Mouse (Mus musculus) embryonic facial prominence, embryonic 14.5 days (tissue): ENCODE results near the gene Creld1. TPM values are rescaled to one million over a fixed set of nuclear protein-coding genes. Genes with fewer than 3 reads are reported as not detected.

Experiments
- ATAC-seq: fragments of 200-750 bp; cut with Nextera tagmentation; 2 replicates; pipeline ENCODE4 v1.8.0; 2017; ENCODE audit warnings: low read depth, moderate number of reproducible peaks, moderate TSS enrichment
- DNase-seq: peaks from one replicate; pipeline ENCODE4 v3.0.0-alpha.2; 2015; ENCODE audit warnings: low spot score
- H3K27ac ChIP-seq: fragments of 300-500 bp; sonication (generic); replicated peaks from 2 replicates; pipeline ENCODE4 v1.5.1; 2014; ENCODE audit warnings: low read depth, mild to moderate bottlenecking, low read length, moderate library complexity
- H3K27me3 ChIP-seq: fragments of 300-500 bp; sonication (generic); replicated peaks from 2 replicates; pipeline ENCODE4 v1.6.1; 2014; ENCODE audit warnings: low read length; ENCODE audit not compliant: control insufficient read depth, insufficient read depth
- H3K36me3 ChIP-seq: fragments of 300-500 bp; sonication (generic); 2 replicates; pipeline ENCODE4 v1.6.1; 2014; ENCODE audit warnings: low read length, mixed read lengths; ENCODE audit not compliant: control insufficient read depth, insufficient read depth
- H3K4me1 ChIP-seq: fragments of 300-500 bp; sonication (generic); 2 replicates; pipeline ENCODE4 v1.6.1; 2014; ENCODE audit warnings: antibody characterized with exemption, low read length; ENCODE audit not compliant: control insufficient read depth, insufficient read depth
- H3K4me2 ChIP-seq: fragments of 300-500 bp; sonication (generic); 2 replicates; pipeline ENCODE4 v1.6.1; 2014; ENCODE audit warnings: low read depth, mild to moderate bottlenecking, low read length, moderate library complexity, mixed read lengths
- H3K4me3 ChIP-seq: fragments of 300-500 bp; sonication (generic); 2 replicates; pipeline ENCODE4 v1.5.1; 2014; ENCODE audit warnings: low read depth, mild to moderate bottlenecking, low read length
- H3K9ac ChIP-seq: fragments of 300-500 bp; sonication (generic); 2 replicates; pipeline ENCODE4 v1.6.1; 2014; ENCODE audit warnings: low read depth, mild to moderate bottlenecking, low read length, moderate library complexity, mixed read lengths
- H3K9me3 ChIP-seq: fragments of 300-500 bp; sonication (generic); 2 replicates; pipeline ENCODE4 v1.6.1; 2016; ENCODE audit warnings: low read length; ENCODE audit not compliant: control insufficient read depth
- WGBS: fragments of 180-500 bp; shearing (Covaris S2); extraction: QIAGEN DNeasy Blood & Tissue Kit; methylation state at CpG from one replicate; pipeline ENCODE4 v1.1.7; 2014; 5-methylcytosine and 5-hydroxymethylcytosine counted together
- microRNA-seq: library from miRNA; unstranded; fragments of <30 nt; microRNA quantifications from one replicate; pipeline ENCODE4, GENCODE M21; 2016; ENCODE audit warnings: borderline number of aligned reads
- polyA plus RNA-seq: library from polyadenylated mRNA; unstranded; fragments of >200 nt; fragmentation: Nextera tagmentation; extraction: Ambion mirVana; gene quantifications from 2 replicates; pipeline ENCODE4 v1.2.1, GENCODE M21; 2014

Gene Creld1
- polyA plus RNA-seq, 1 experiment from 2014 or later: 24.8 TPM

DNA sequence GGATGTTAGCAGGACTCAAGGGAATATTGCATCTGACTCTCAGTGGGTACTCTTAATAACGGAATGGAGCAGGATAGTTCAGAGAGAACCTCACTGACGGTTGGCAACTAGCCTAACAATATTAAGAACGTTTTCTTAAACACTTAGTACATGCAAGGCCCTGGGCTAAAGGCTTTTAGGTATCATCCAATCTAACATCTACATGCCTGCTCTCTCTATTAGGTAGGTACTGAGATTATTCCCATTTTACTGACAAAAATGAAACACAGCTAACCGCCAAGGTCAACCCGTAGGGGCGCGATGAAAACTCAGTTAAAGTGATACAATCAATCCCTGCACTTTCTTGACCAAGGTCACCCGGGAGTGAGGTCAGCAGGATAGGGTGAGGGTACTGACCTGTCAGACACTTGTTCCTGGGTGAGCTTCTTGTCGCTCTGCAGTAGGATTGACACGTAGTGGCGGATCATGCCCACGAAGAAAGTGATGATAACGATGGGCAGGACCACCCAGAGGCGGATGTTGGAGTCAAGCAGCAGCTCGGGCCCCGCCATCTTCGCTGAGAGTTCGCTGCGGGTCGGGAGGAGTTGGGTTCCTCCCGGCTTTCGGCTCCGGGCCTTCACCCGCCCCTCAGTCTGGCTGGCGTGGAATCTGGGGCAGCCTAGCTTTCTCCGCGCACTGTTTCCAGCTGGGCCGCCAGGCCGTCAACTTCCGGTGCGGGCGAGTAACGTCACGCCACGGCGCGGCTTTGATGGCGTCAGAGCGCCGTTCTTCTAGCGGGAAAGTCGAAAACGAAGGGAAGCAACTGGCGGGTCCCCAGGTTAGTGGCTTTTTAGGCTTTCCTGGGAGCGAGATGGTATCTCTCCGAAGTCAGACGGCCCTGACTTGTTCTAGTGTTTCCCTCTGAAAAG, 48.1 kb downstream of the Creld1 start, which contains the start of the genes Emc3 and Fancd2:
Gene Emc3, minus strand, starts transcription at position 721 of the 908 bp plus-strand sequence.
Gene Fancd2, plus strand, starts transcription at position 751 of the 908 bp plus-strand sequence.
- H3K36me3 ChIP-seq: peaks cover 3% of the 10 kb centered on the region; the same call in 1 of the 2 replicates
- no peaks in the 10 kb centered on the region for H3K9me3 ChIP-seq
- H3K27ac ChIP-seq: peak within 1 kb of the TSS; percentile 79
- peaks cover 10% of the 10 kb centered on the region; the same call in 1 of the 2 replicates for H3K4me1 ChIP-seq
- peak; percentile 90 for DNase-seq
- 1% methylated on average over 35 of the region's 47 CpGs for WGBS
- H3K4me3 ChIP-seq: peak within 1 kb of the TSS; percentile 86
- H3K4me2 ChIP-seq: peak within 1 kb of the TSS; percentile 80
- peak within 1 kb of the TSS; percentile 86 for H3K9ac ChIP-seq
- ATAC-seq: peak; percentile 92
- H3K27me3 ChIP-seq: no peaks in the 10 kb centered on the region

DNA sequence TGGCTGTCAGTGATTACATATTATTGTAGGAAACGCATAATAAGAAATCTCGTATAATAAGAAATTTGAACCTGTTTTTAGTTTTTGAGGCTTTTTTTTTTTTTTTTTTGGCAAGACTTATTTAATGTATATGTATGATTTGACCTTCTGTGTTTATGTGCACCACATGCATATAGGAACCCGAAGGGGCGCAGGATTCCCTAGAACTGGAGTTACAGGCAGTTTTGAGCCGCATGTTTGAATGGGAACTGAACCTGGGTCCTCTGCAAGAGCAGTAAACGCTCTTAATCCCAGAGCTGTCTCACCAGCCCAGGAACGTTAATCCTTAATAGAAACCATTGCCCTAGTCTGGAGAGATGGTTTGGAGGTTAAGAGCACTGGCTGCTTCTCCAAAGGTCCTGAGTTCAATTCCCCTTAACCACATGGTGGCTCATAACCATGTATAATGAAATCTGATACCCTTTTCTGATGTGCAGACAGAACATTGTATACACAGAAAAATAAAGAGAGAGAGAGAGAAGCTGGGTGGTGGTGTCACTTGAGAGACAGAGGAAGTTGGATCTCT, 48.8 kb downstream of the Creld1 start:
- Histone ChIP-seq H3K27ac (no peak overlapping the region), H3K4me1 (peaks cover 10% of the 10 kb centered on the region; the same call in 1 of the 2 replicates), H3K9ac (peak overlapping the region; percentile 86), H3K4me3 (peak overlapping the region; percentile 86), H3K4me2 (peak overlapping the region; percentile 80), H3K9me3 (no peaks in the 10 kb centered on the region), H3K27me3 (no peaks in the 10 kb centered on the region), H3K36me3 (0 out of 2 replicates have a peak, but pooled peaks cover 7% of the 10 kb centered on the region)
- DNase-seq (no peak), ATAC-seq (no peak)
- 7% methylated on average over 7 of the region's 7 CpGs for WGBS

DNA sequence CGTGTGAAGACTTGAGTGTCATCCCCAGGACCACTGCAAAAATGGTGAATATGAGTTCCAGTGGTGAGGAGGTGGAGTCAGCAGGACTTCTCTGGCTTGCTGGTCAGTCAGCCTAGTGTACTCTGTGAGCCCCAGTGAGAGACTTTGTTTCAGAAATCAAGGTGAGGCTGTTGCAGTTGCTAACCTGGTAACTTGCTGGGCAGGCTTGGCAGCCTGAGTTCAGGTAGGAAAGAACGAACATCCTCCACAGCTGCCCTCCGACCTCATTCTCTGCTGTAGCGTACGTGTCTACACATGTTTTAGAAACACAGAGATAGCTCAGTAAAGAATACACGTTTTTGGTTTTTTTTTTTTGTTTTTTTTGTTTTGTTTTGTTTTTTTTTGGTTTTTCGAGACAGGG, 51.8 kb downstream of the Creld1 start:
- Histone ChIP-seq H3K27ac (no peak overlapping the region), H3K4me2 (no peak overlapping the region), H3K36me3 (peaks cover 7% of the 10 kb centered on the region; the same call in 1 of the 2 replicates), H3K9me3 (no peaks in the 10 kb centered on the region), H3K4me3 (no peak overlapping the region), H3K4me1 (peaks cover 8% of the 10 kb centered on the region; the same call in 1 of the 2 replicates), H3K27me3 (no peaks in the 10 kb centered on the region), H3K9ac (no peak overlapping the region)
- DNase-seq (no peak), ATAC-seq (no peak)
- WGBS: 86% methylated on average over 7 of the region's 7 CpGs

DNA sequence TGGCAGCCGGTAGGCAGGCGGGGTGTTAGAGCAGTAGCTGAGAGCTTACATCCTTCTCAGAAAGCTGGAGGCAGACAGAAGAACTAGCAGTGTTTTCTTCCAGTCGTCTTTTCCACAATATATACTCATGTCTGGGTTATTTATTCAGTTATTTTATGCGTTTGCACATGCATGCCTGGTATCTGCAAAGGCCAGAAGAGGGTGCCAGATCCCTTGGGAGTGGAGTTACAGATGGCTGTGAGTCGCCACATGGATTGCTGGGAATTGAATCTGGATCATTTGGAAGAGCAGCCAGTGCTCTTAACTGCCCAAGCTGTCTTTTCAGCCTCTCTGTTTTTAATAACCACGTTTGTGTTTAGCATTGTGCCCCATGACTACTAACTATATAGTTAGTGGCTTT, 58.5 kb downstream of the Creld1 start:
- H3K9ac ChIP-seq: no peak overlapping the region

More for the DNA sequence above, 58.5 kb downstream of the Creld1 start:
- ATAC-seq (no peak), DNase-seq (no peak)
- Histone ChIP-seq H3K4me3 (no peak overlapping the region), H3K36me3 (peaks cover 3% of the 10 kb centered on the region; the same call in 1 of the 2 replicates), H3K4me1 (no peaks in the 10 kb centered on the region), H3K27ac (no peak overlapping the region), H3K4me2 (no peak overlapping the region), H3K9me3 (no peaks in the 10 kb centered on the region), H3K27me3 (no peaks in the 10 kb centered on the region)
- WGBS: 87% methylated on average over 6 of the region's 6 CpGs

Small RNAs within 50 kb of the gene (microRNA-seq; reads per million reads assigned to microRNA genes)
- not detected for gene Gm23365

Other genes starting within 250 kb of the Creld1 start
- gene Mtmr14, start 245.5 kb upstream of the Creld1 start, polyA plus RNA-seq: 31.6 and 33.3 TPM in 2 replicates
- 0.13 and 0.29 TPM in 2 replicates for gene Cpne9, start 201.0 kb upstream of the Creld1 start, polyA plus RNA-seq
- 20.0 and 21.8 TPM in 2 replicates for gene Brpf1, start 176.2 kb upstream of the Creld1 start, polyA plus RNA-seq
- 9.9 and 11.2 TPM in 2 replicates for gene Ogg1, start 156.3 kb upstream of the Creld1 start, polyA plus RNA-seq
- 103 and 109 TPM in 2 replicates for gene Camk1, start 139.3 kb upstream of the Creld1 start, polyA plus RNA-seq
- gene Tada3, start 105.4 kb upstream of the Creld1 start, polyA plus RNA-seq: 44.6 and 45.7 TPM in 2 replicates
- 214 and 232 TPM in 2 replicates for gene Arpc4, start 105.2 kb upstream of the Creld1 start, polyA plus RNA-seq
- 3.3 and 5.4 TPM in 2 replicates for gene Ttll3, start 94.0 kb upstream of the Creld1 start, polyA plus RNA-seq
- gene Rpusd3, start 64.0 kb upstream of the Creld1 start, polyA plus RNA-seq: 16.3 and 23.4 TPM in 2 replicates
- gene Cidec, start 47.5 kb upstream of the Creld1 start, polyA plus RNA-seq: 0.47 and 3.3 TPM in 2 replicates
- 72.5 and 75.9 TPM in 2 replicates for gene Jagn1, start 40.7 kb upstream of the Creld1 start, polyA plus RNA-seq
- 3.6 and 5.6 TPM in 2 replicates for gene Il17re, start 24.8 kb upstream of the Creld1 start, polyA plus RNA-seq
- gene Il17rc, start 11.9 kb upstream of the Creld1 start, polyA plus RNA-seq: 15.7 and 20.2 TPM in 2 replicates
- 1.7 and 1.9 TPM in 2 replicates for gene Prrt3, start 18.6 kb downstream of the Creld1 start, polyA plus RNA-seq
- gene Emc3, start 48.4 kb downstream of the Creld1 start, polyA plus RNA-seq: 96.7 and 103 TPM in 2 replicates
- 7.5 and 7.8 TPM in 2 replicates for gene Fancd2, start 48.4 kb downstream of the Creld1 start, polyA plus RNA-seq
- not detected in 2 replicates for gene Fancd2os, start 117.4 kb downstream of the Creld1 start, polyA plus RNA-seq
- 233 and 249 TPM in 2 replicates for gene Brk1, start 121.5 kb downstream of the Creld1 start, polyA plus RNA-seq
- 48.7 and 53.0 TPM in 2 replicates for gene Vhl, start 140.7 kb downstream of the Creld1 start, polyA plus RNA-seq
- 2.2 and 2.5 TPM in 2 replicates for gene Irak2, start 155.2 kb downstream of the Creld1 start, polyA plus RNA-seq
- 0.94 and 1.9 TPM in 2 replicates for gene Tatdn2, start 213.8 kb downstream of the Creld1 start, polyA plus RNA-seq
- 0.61 TPM in 1 of 2 replicates, not detected in the other for gene Ghrl, start 236.6 kb downstream of the Creld1 start, polyA plus RNA-seq